Mouse (Mus musculus) heart, postnatal 25 days (tissue): ENCODE results near the gene Bpi. TPM values are rescaled to one million over a fixed set of nuclear protein-coding genes. Genes with fewer than 3 reads are reported as not detected.
A peak's percentile ranks its signal among the peaks of the same experiment; 100 is the strongest.

Source experiments
- DNase-seq: peaks from one replicate; pipeline ENCODE4 v3.0.0; 2022; ENCODE audit warnings: low spot score
- intact Hi-C: fragments of 180-260 bp; cut with DNase I; formaldehyde crosslinking; loops from one replicate; pipeline ENCODE4 v1.15.1; 2025
- total RNA-seq, 2 experiments: library from RNA; stranded (reverse); gene quantifications; 2 replicates each; pipeline ENCODE4 v1.2.3; 2021

Gene Bpi
- total RNA-seq: not detected

DNA sequence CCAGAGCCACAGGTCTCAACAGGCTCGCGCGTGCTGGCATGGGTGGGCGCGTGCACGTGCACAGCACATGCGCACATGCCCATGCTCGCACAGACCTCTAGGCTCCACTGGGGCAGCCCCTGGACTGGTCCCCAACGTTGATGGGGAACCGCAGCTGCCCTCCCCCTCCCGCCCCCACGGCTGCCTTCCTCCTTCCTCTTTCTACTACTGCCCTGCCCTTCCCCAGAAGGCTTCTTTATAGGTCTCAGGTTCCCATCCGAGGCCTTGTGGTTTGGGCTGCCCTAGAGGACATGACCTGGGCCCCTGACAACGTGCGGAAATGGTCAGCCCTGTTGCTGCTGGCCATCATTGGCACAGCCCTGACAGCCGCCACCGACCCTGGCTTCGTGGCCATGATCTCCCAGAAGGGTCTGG is at the start of gene Bpi:
TSS of gene Bpi (plus strand) at position 90 of the 414 bp plus-strand sequence.
- intact Hi-C loops: loop anchor here (2.0 kb wide), 1 partner anchor 49 kb away; no protein-coding TSS in a partner anchor

DNA sequence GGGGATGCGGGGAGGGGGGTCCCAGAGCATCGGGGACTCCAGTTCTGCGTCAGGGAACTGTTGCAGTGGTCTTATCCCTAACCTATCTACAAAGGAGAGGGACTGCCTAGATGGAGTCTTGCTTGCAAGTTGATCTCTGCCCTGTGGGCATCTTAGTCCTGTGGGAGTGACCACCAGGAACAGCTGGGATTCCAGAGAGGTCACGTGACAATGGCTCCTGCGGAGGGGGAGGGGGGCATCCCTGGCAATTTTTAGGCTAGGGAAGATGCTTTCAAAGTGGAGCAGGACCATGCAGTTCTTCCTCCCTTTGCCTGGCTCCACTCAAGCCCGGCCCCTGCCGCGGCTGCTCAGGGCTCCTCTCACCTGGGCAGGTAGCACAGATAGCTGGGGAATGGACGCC is 48.1 kb upstream of the Bpi start:
- intact Hi-C loops: loop anchor here (2.0 kb wide), 1 partner anchor 49 kb away; the partner anchor contains the start of gene Bpi

More for the DNA sequence above, at the start of gene Bpi:
- no peak for DNase-seq

DNA sequence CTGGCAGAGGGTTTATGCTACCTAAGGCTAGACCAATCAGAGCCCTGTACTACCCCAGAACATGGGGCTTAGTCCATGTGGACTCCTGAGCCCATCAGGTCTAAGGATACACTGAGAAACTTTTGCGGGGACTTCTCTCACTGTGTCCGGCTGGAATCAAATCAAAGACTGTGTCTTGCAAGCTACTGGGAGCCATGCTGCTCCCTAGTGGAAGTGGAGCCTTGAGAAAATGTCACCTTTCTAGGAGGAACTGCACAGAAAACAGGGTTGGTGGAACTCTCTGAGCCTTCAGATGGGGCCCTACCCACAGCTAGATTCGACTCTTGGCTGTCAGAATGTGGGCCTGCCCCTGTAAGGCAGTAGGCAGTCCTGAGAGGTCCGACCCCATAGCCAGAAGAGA is 47.4 kb upstream of the Bpi start:
- no peak for DNase-seq
- intact Hi-C loops: no loop called here

More for the DNA sequence above, 48.1 kb upstream of the Bpi start:
- DNase-seq: no peak

DNA sequence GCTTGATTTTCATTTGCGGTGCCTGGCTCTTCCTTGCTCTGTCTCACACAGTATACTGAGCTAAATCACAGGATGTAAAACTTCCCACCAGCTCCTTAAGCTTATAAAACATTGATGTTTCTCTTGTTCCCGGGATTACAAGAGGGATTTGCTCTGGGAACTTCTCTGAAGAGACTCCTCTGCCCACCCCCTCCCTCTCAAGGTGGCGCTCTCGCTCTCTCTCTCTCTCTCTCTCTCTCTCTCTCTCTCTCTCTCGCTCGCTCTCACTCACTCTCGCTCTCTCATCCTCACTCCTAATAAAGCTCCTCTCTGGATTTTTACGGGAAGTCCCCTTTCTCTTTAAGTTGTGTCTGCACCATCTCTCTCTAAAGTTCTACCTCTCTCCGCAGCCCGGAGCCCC is 46.9 kb upstream of the Bpi start:
- intact Hi-C loops: no loop called here

DNA sequence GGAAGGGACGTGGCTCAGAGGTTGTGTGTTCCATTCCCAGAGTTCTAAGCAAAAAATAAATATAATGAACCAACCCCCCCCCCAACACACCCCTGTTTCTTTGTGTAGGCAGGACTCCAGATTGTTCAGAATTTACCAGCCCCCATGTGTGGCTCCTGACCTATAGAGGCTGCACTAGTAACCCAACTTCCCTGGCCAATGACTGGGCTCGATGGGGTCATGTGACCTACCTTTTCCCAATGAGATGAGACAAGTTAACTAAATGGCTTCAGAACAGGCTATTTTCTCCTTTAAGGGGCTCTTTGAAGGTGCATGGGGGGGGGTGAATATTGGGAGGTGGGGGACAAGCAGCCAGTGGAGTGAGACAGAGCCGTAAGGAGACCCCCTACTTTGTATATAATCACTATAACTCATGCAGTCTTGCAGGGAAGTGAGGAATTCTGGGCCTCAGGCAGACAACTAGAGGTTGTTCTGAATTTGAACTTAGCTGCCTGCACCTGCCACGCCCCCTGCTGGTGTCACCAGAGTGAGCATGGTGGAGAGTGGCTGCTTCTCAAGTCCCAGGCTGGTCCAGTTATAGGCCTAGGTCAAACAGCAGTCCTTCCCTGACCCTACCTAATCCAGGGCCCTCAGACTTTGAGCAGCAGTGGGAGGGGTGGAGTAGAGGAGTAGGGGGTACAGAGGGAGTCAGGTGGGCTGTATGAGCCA is 46.0 kb upstream of the Bpi start:
- intact Hi-C loops: no loop called here
- DNase-seq: no peak

More for the DNA sequence above, 46.9 kb upstream of the Bpi start:
- DNase-seq: no peak

DNA sequence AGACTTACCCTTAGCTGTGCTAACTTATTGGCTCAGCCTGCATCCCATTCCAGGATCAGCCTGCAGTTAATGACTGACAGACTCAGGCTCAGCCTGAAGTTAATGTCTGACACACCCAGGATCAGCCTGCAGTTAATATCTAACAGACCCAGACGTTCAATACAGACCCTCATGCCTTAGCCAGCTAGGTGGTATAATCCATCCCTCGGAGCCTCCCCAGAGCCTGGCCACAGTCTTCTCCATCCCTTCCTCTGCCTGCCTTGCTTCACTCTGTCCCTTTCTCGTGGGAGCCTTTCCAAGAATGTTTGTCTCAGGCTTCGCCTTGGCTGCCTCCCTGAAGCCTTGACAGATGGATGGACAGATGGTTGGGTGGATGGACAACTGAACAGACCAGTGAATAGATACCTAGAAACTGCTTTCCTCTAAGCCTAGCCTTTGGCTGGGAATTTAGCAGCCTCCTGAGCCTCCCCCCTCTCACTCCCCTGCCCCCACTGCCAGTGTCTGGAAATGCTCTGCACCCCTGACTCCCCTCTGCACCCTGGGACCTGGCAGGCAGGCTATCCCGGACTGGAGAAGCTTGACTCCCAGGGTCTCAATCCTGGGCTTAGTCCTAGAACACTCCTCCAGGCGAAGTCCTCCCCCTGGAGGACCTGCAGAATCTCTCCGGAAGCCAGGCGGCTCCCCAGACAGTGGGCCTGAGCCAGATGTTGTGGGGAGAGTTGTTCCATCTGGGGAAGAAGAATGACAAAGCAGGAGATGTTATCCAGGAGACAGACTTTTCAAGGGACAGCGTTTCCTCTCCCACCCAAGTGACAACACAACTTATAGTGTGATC is 42.4 kb upstream of the Bpi start:
- intact Hi-C loops: no loop called here
- DNase-seq: peak; percentile 65

DNA sequence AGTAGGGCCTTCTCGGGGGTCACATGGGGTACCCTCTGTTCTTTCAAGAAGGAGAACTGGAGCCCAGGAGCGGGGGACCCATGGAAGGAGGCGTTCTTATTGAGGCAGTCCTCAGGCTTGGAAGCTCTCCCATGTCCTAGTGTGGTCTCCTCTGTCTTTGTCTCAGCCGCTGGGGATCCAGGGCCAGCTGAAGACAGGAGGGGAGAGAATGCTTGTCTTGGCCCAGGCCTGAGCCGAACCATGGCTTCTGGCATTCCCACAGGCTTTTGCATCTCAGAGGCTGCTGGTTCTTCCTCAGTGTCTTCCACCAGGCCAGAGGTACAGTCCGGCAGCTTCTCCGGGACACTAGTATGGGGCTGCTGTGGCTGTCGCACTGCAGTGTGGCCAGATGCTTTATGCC is 41.4 kb upstream of the Bpi start:
- intact Hi-C loops: no loop called here
- DNase-seq: peak; percentile 32

DNA sequence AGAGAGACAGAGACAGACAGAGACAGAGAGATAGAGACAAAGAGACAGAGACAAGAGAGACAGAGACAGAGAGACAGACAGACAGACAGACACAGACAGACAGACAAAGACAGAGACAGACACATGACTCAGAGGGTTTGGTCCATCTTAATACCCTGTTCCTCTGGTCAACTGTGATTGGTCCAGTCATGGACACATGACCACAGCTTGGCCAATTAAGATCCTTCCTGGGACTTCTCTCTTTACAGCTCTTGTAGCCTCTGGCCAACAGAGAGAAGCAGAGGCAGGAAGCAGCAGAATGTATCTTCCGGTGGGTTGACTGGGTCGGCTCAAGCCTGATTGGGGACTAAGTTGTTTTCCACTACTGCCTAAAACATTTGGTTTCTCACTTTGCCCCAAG is 38.3 kb upstream of the Bpi start:
- no peak for DNase-seq
- intact Hi-C loops: no loop called here

DNA sequence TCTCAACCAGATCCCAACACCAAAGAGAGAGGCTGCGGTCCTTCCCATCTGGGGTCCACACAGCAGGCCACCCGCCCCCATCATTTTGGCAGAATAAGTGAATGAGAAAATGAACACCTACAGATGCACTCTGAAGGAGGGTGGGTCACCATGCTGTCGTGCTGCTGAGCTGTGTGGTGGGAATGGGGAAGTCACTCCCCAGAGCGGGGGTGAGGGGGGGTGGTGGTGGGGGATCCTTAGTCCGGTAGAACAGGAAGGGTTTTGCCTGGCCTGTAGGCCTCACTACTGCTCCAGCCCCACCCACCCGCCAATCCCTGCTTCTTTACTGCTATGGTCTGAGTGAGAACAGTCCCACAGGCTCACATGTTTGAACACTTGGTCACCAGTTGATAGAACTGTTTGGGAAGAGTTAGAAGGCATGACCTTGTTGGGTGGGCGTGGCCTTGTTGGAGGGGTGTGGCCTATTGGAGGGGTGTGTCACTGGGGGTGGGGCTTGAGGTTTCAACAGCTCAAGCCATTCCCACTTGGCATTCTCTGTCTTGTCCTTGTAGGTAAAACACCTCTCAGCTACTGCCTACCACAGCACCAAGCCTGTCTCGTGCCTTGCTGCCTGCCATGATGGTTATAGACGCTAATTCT is 36.3 kb upstream of the Bpi start:
- no peak for DNase-seq
- intact Hi-C loops: no loop called here

DNA sequence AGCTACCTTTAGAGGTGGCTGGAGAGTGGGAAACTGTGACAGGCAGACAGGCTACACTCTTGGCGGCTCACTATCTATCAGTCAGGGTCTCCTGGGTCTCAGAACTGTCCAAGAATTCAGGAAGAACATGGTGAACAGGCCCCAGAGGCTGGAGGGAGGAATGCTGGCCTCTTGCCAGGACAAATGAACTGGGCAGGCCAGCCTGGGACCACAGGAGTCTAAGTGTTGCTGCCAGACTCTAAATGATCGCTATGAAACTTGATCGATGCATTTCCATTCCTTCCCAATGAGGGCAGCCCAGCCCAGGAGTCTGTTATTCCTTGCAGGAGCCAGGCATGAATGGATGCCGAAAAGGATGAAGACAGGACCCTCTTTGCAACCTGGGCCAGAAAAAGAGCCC is 35.2 kb upstream of the Bpi start:
- intact Hi-C loops: no loop called here
- DNase-seq: peak; percentile 49

DNA sequence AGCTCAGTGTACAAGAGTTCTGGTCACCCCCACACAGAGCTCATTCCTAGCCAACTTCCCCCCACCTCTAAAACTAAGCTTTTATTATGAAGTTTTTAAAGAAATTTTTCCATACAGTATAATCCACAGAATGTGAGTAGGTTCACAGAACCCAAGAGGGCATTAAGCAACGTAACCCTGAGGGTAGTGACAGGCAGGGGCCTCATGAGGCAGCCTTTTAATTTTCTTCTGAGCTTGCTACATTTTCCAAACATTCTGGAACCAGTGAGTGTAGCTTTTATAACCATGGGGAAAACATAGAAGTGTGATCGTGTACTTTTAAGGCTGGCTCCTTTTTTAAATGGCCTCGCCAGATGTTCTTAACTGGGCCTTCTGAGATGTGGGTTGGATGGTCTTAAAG is 34.4 kb upstream of the Bpi start:
- intact Hi-C loops: no loop called here
- DNase-seq: no peak

DNA sequence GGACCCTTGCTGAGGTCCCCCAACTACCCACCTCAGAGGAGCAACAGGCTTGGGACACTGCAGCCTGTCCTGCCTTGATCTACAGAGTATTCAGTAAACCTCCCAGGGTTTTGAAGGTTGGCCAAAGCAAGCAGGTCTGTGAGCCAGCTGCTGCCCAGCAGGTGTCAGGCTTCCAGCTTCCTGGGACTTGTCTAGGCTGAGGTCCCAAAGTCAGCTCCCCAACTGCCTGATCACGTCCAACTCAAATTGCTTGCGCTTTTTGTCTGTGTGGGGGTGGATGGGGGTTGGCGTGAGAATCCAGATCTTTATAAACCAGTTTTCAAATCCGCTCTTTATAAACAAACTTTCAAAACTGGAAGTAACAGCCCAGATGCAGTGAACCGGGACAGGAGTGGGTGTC is 32.6 kb upstream of the Bpi start:
- intact Hi-C loops: loop anchor here (1.0 kb wide), 1 partner anchor 115 kb away; no protein-coding TSS in a partner anchor
- DNase-seq: peak; percentile 57

DNA sequence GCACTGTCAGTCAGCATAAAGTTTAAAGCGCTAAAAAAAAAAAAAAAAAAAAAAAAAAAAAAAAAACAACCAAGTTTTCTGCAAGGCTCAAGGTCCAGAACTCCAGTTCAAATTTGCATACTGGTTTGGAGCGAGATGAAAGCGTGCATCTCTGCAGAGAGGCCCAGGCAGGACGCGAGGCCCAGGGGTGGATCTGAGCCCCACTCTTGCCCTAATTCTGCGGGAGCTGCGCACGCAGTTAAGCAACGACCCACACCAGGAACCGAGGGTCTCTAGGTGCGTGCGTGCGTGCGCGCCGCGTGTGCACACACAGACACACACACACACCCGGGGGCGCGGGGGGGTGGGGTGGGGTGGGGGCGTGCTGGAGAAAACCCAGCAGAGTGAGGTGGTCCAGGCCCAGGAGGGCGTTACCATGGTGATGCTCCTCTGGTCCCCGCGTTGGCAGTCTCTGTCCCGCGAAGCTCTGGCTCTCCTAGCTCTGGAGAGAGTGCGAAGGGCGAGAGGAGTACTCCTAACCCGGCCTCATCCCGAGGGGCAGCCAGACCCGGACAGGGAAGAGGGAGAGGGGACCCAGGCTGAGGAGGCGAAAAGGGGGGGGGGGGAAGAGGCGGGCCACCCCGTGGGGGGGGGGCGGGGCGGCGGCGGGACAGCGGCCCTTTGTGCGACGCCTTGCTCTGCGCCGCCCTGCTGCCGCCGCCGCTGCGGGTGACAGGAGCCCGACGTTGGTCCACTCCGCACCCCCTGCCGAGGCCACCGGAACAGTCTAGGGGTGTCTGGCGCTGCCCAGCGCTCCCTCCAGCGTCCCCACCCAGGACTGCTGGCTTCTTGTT is 29.0 kb upstream of the Bpi start, which contains the start of gene D630003M21Rik:
TSS of gene D630003M21Rik (minus strand) at position 553 of the 833 bp plus-strand sequence.
- intact Hi-C loops: no loop called here
- DNase-seq: no peak

DNA sequence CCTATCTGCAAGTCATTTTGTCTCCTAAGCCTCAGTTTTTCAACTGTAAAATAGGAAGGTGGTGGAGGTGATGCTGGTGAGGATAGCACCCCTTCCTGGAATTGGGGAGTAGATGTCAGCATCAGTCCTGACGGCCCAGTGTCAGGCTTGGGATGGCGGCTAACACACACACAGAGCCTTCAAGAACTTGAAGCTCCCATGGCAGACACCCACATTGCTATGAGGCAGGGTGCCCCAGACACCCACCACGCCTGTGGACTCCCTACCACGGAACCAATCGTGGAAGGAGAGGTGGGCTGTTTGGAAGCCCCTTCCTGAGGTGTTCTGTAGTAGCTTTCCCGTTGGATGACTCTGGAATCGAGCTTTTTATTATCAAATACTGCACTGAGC is 28.4 kb upstream of the Bpi start:
- intact Hi-C loops: no loop called here
- no peak for DNase-seq

DNA sequence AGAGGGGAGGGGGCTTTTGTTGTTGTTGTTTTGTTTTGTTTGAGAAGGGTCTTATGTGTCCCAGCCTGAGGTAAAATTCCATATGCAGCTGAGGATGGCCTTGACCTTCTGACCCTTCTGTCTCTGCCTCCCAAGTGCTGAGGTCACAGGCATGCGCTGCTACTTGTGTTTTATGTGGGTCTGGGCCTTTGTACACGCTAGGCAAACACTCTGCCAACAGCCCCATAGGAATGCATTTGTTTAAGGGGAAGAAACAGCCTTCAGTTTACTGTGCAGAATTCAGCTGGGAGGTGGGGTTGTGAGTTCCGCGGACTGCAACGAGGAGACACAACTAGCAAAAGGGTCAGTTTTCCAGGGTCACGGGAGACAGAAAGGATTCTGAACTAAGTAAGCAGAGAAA is 27.3 kb upstream of the Bpi start:
- DNase-seq: no peak
- intact Hi-C loops: no loop called here

DNA sequence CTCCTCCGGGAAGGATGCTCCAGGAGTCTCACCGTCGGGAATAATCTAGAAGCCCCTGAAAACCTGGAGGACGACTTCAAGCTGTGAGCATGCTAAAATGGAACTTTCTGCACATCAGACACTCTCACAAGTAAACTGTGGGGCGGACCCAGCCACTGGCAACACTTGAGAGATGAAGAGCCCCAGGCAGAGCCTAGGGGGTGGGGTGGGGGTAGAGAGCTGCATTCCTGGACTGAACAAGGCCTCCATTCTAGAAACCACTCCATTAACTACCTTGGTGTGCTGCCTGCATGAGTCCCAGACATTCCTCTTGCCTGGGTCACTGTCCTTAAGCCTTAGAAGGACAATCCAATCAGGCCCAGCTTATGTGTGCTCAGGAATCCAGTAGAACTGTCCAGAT is 26.8 kb upstream of the Bpi start:
- intact Hi-C loops: no loop called here
- no peak for DNase-seq

DNA sequence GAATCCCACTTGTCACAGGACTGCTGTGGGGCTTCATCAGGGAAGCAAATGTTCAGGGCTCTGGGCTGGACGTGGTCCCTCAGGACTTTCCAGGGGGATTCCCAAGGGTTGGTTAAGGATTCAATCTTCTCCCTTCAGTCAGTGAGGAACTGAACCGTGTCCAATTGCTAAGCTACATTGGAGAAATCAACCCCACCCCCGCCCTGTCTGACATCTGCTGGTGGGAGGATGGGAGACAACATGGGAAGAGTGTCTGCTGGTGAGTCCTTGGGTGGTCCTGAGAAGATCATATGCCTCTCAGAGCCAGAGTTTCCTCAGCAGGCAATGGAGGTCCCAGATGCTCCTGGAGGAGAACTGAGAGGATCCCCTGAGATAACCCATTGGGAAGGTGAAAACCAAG is 25.5 kb upstream of the Bpi start:
- DNase-seq: no peak
- intact Hi-C loops: no loop called here

DNA sequence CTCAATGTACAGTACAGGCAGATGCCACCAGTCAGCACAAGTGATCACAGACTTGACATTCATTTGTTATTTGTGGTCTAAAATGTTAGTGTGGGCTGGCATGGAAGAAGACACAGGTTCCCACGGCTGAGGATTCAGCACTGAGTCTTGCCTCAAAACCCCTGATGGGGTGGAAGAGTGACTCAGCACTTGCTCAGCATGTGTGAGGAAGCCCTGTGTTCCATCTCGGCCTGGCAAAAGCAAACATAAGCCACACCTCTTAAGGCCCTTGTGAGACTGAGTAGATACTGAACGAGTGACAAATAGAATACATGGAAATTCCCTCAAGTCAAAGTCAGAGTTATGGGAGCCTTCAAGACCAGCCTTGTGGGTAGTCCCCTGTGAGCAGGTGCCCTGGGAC is 24.8 kb upstream of the Bpi start:
- intact Hi-C loops: no loop called here
- no peak for DNase-seq

DNA sequence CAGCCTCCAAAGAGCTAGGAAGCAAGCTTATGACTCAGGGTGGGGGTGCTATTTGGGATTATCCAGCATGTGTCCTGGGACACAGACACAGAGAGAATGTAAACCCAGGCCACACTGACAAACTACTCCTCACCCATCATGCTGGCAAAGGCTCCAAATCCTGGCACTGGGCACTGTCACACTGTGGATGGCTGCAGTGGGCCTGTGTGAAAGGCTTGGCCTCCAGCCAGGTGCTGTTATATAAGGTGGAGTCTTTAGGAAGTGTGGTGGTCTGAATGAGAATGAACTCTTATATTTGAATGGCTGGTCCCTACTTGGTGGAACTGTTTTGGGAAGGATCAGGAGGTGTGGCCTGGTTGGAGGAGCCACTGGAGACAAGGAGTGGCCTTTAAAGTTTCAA is 21.2 kb upstream of the Bpi start:
- intact Hi-C loops: no loop called here
- no peak for DNase-seq

DNA sequence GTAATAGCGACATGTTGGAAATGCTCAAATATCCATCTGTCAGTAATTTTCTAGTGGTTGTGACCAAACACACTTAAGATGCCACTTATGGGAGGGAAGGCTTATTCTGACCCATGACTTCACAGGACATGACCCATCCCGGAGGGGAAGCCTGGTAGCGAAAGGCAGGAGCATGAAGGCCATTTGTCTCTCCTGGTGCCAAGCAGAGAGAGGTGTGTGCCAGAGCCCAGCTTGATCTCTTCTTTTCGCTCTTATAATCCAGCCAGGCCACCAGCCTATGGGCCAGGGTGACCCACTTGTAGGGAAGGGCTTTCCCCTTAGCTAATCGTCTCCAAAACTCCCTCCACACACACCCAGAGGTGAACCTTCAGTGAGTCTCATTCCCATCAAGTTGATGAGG is 19.8 kb upstream of the Bpi start:
- intact Hi-C loops: no loop called here
- DNase-seq: no peak
